Mouse (Mus musculus): ENCODE data around the gene Lep. TPM values are rescaled to one million over a fixed set of nuclear protein-coding genes. Genes with fewer than 3 reads are reported as not detected.

The Lep gene
- polyA plus RNA-seq, 1 experiment from 2014 or later: not detected

- Histone ChIP-seq H3K27me3 (ENCODE audit: control insufficient read depth, insufficient read depth, low read length) (no peaks in the 10 kb centered on the region; the same call in 1 of the 2 replicates), H3K9me3 (ENCODE audit: control insufficient read depth, low read depth, low read length) (peaks cover 5% of the 10 kb centered on the region; the same call in 1 of the 2 replicates), H3K9ac (replicated peaks; ENCODE audit: low read depth, low read length) (no peak overlapping the region), H3K36me3 (ENCODE audit: control insufficient read depth, insufficient read depth, low read length) (no peaks in the 10 kb centered on the region), H3K27ac (ENCODE audit: low read length) (no peak overlapping the region), H3K4me3 (ENCODE audit: low read depth, low read length) (no peak overlapping the region), H3K4me1 (ENCODE audit: control insufficient read depth, insufficient read depth, low read length) (no peaks in the 10 kb centered on the region), H3K4me2 (replicated peaks; ENCODE audit: low read depth, low read length) (no peak overlapping the region)
- WGBS: 79% methylated on average over 12 of the region's 12 CpGs
- no peak for ATAC-seq (ENCODE audit: insufficient number of reproducible peaks, insufficient read depth, low FRiP score, low read depth)
Observed at GRCm38 (mm10) chr6:29032411-29032810, 27.6 kb upstream of the Lep start.

DNA sequence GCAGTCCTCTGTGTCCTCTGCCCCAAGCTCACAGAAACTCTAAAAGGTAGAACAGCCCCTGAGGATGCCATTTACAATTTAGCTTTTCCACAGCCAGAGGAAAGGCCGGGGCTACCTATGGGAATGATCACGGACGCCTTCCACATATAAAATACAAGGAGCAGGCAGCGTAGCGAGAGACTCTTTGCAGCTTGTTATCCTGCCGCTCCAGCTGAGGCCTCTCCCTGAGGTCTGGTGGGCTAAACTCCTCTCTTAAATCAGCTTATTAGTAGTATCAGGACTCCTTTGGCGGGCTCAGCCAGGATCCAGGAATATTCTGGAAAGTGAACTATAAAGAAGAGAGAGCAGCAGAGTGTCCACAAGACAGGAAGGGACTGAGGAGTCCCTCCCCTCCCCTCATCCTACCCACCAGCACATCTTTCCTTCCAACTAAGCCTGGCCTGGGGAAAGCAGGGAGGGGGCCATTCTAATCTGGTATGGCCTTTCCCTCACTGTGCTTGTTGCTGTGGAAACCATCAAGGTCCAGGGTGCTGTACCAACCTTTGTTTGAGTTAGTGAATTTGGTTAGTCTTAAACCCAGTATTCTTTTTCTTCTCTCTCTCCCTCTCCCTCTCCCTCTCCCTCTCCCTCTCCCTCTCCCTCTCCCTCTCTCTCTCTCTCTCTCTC lies 25.9 kb upstream of the Lep start:
- Histone ChIP-seq H3K9me3 (ENCODE audit: control insufficient read depth, low read depth, low read length) (peaks cover 5% of the 10 kb centered on the region; the same call in 1 of the 2 replicates), H3K4me3 (ENCODE audit: low read depth, low read length) (no peak overlapping the region), H3K4me1 (ENCODE audit: control insufficient read depth, insufficient read depth, low read length) (no peaks in the 10 kb centered on the region), H3K9ac (replicated peaks; ENCODE audit: low read depth, low read length) (no peak overlapping the region), H3K27ac (ENCODE audit: low read length) (no peak overlapping the region), H3K36me3 (ENCODE audit: control insufficient read depth, insufficient read depth, low read length) (no peaks in the 10 kb centered on the region), H3K4me2 (replicated peaks; ENCODE audit: low read depth, low read length) (no peak overlapping the region), H3K27me3 (ENCODE audit: control insufficient read depth, insufficient read depth, low read length) (no peaks in the 10 kb centered on the region)
- no peak for ATAC-seq (ENCODE audit: insufficient number of reproducible peaks, insufficient read depth, low FRiP score, low read depth)
- WGBS: 84% methylated on average over 7 of the region's 7 CpGs

- Histone ChIP-seq H3K27ac (ENCODE audit: low read length) (no peak overlapping the region), H3K27me3 (ENCODE audit: control insufficient read depth, insufficient read depth, low read length) (no peaks in the 10 kb centered on the region), H3K4me1 (ENCODE audit: control insufficient read depth, insufficient read depth, low read length) (no peaks in the 10 kb centered on the region), H3K4me3 (ENCODE audit: low read depth, low read length) (no peak overlapping the region), H3K36me3 (ENCODE audit: control insufficient read depth, insufficient read depth, low read length) (no peaks in the 10 kb centered on the region), H3K9ac (replicated peaks; ENCODE audit: low read depth, low read length) (no peak overlapping the region), H3K4me2 (replicated peaks; ENCODE audit: low read depth, low read length) (no peak overlapping the region), H3K9me3 (ENCODE audit: control insufficient read depth, low read depth, low read length) (no peaks in the 10 kb centered on the region)
- WGBS: 52% methylated on average over 4 of the region's 4 CpGs
- ATAC-seq (ENCODE audit: insufficient number of reproducible peaks, insufficient read depth, low FRiP score, low read depth): no peak
Observed at GRCm38 (mm10) chr6:29036698-29037097, 23.3 kb upstream of the Lep start.

DNA sequence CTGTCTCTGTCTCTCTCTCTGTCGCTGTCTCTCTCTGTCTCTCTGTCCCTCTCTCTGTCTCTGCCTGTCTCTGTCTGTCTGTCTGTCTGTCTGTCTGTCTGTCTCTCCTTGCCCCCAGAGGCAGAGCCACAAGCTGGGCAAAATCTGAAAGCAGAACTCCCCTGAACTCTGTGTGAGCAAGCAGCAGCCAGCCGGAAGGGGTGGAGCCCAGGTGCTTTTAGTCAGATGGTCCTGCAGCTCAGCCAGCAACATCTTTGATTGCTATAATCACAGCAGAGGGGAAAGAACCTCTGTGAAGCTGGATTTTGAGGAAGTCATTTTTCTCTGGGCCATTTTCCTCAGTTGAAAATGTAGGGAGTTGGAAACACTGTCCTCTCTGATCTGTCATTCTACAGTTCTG lies 19.8 kb upstream of the Lep start:
- no peak for ATAC-seq (ENCODE audit: insufficient number of reproducible peaks, insufficient read depth, low FRiP score, low read depth)
- WGBS: 81% methylated on average over 2 of the region's 2 CpGs
- Histone ChIP-seq H3K4me2 (replicated peaks; ENCODE audit: low read depth, low read length) (no peak overlapping the region), H3K9ac (replicated peaks; ENCODE audit: low read depth, low read length) (no peak overlapping the region), H3K27me3 (ENCODE audit: control insufficient read depth, insufficient read depth, low read length) (no peaks in the 10 kb centered on the region), H3K4me3 (ENCODE audit: low read depth, low read length) (no peak overlapping the region), H3K4me1 (ENCODE audit: control insufficient read depth, insufficient read depth, low read length) (no peaks in the 10 kb centered on the region), H3K27ac (ENCODE audit: low read length) (no peak overlapping the region), H3K36me3 (ENCODE audit: control insufficient read depth, insufficient read depth, low read length) (no peaks in the 10 kb centered on the region), H3K9me3 (ENCODE audit: control insufficient read depth, low read depth, low read length) (no peaks in the 10 kb centered on the region)

- no peaks in the 10 kb centered on the region for H3K4me1 ChIP-seq (ENCODE audit: control insufficient read depth, insufficient read depth, low read length)
- no peak overlapping the region for H3K4me2 ChIP-seq (replicated peaks; ENCODE audit: low read depth, low read length)
- H3K36me3 ChIP-seq (ENCODE audit: control insufficient read depth, insufficient read depth, low read length): no peaks in the 10 kb centered on the region
- ATAC-seq (ENCODE audit: insufficient number of reproducible peaks, insufficient read depth, low FRiP score, low read depth): no peak
- H3K27ac ChIP-seq (ENCODE audit: low read length): no peak overlapping the region
- no peaks in the 10 kb centered on the region for H3K9me3 ChIP-seq (ENCODE audit: control insufficient read depth, low read depth, low read length)
- H3K9ac ChIP-seq (replicated peaks; ENCODE audit: low read depth, low read length): no peak overlapping the region
- H3K4me3 ChIP-seq (ENCODE audit: low read depth, low read length): no peak overlapping the region
- no peaks in the 10 kb centered on the region for H3K27me3 ChIP-seq (ENCODE audit: control insufficient read depth, insufficient read depth, low read length)
Observed at GRCm38 (mm10) chr6:29044029-29044428, 16.0 kb upstream of the Lep start.

- H3K9ac ChIP-seq (replicated peaks; ENCODE audit: low read depth, low read length): no peak overlapping the region
- ATAC-seq (ENCODE audit: insufficient number of reproducible peaks, insufficient read depth, low FRiP score, low read depth): no peak
- no peaks in the 10 kb centered on the region for H3K4me1 ChIP-seq (ENCODE audit: control insufficient read depth, insufficient read depth, low read length)
- H3K4me2 ChIP-seq (replicated peaks; ENCODE audit: low read depth, low read length): no peak overlapping the region
- no peak overlapping the region for H3K27ac ChIP-seq (ENCODE audit: low read length)
- no peaks in the 10 kb centered on the region for H3K27me3 ChIP-seq (ENCODE audit: control insufficient read depth, insufficient read depth, low read length)
- no peaks in the 10 kb centered on the region for H3K36me3 ChIP-seq (ENCODE audit: control insufficient read depth, insufficient read depth, low read length)
- no peaks in the 10 kb centered on the region for H3K9me3 ChIP-seq (ENCODE audit: control insufficient read depth, low read depth, low read length)
- no peak overlapping the region for H3K4me3 ChIP-seq (ENCODE audit: low read depth, low read length)
- WGBS: 54% methylated on average over 5 of the region's 5 CpGs
Observed at GRCm38 (mm10) chr6:29049926-29050325, 10.1 kb upstream of the Lep start.

DNA sequence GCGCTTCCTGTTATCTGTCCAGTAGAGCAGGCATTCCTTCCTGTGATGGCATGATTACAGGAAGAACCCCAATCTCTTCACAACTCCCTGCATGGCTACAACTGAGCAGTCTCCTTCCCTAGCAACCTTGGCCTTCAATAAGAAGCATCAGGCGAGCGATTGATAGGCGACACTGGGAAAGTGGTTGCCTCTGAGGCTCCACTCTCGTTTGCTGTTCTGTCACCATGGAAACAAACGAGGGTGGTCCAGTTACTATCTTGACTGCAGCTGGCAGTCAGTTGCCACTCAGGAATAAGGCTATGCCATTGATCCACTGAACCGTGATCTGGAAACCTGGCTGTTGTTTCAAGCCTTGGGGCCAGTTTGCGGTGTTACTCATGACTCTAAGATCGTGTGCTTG lies 7.8 kb upstream of the Lep start:
- Histone ChIP-seq H3K4me3 (ENCODE audit: low read depth, low read length) (no peak overlapping the region), H3K27me3 (ENCODE audit: control insufficient read depth, insufficient read depth, low read length) (no peaks in the 10 kb centered on the region), H3K27ac (ENCODE audit: low read length) (no peak overlapping the region), H3K4me2 (replicated peaks; ENCODE audit: low read depth, low read length) (no peak overlapping the region), H3K9ac (replicated peaks; ENCODE audit: low read depth, low read length) (no peak overlapping the region), H3K4me1 (ENCODE audit: control insufficient read depth, insufficient read depth, low read length) (no peaks in the 10 kb centered on the region), H3K9me3 (ENCODE audit: control insufficient read depth, low read depth, low read length) (no peaks in the 10 kb centered on the region), H3K36me3 (ENCODE audit: control insufficient read depth, insufficient read depth, low read length) (no peaks in the 10 kb centered on the region)
- no peak for ATAC-seq (ENCODE audit: insufficient number of reproducible peaks, insufficient read depth, low FRiP score, low read depth)
- 58% methylated on average over 9 of the region's 9 CpGs for WGBS

GRCm38 (mm10) chr6:29053181-29053580 lies 6.8 kb upstream of the Lep start:
- no peak for ATAC-seq (ENCODE audit: insufficient number of reproducible peaks, insufficient read depth, low FRiP score, low read depth)
- H3K27ac ChIP-seq (ENCODE audit: low read length): no peak overlapping the region

GRCm38 (mm10) chr6:29056377-29056776 lies 3.6 kb upstream of the Lep start:
- Histone ChIP-seq H3K4me1 (ENCODE audit: control insufficient read depth, insufficient read depth, low read length) (no peaks in the 10 kb centered on the region), H3K27ac (ENCODE audit: low read length) (no peak overlapping the region), H3K36me3 (ENCODE audit: control insufficient read depth, insufficient read depth, low read length) (no peaks in the 10 kb centered on the region), H3K27me3 (ENCODE audit: control insufficient read depth, insufficient read depth, low read length) (no peaks in the 10 kb centered on the region), H3K4me2 (replicated peaks; ENCODE audit: low read depth, low read length) (no peak overlapping the region), H3K9me3 (ENCODE audit: control insufficient read depth, low read depth, low read length) (no peaks in the 10 kb centered on the region), H3K9ac (replicated peaks; ENCODE audit: low read depth, low read length) (no peak overlapping the region), H3K4me3 (ENCODE audit: low read depth, low read length) (no peak overlapping the region)
- no peak for ATAC-seq (ENCODE audit: insufficient number of reproducible peaks, insufficient read depth, low FRiP score, low read depth)
- WGBS: 88% methylated on average over 7 of the region's 7 CpGs

More at GRCm38 (mm10) chr6:29053181-29053580, 6.8 kb upstream of the Lep start:
- Histone ChIP-seq H3K4me1 (ENCODE audit: control insufficient read depth, insufficient read depth, low read length) (no peaks in the 10 kb centered on the region), H3K36me3 (ENCODE audit: control insufficient read depth, insufficient read depth, low read length) (no peaks in the 10 kb centered on the region), H3K27me3 (ENCODE audit: control insufficient read depth, insufficient read depth, low read length) (no peaks in the 10 kb centered on the region), H3K9ac (replicated peaks; ENCODE audit: low read depth, low read length) (no peak overlapping the region), H3K9me3 (ENCODE audit: control insufficient read depth, low read depth, low read length) (no peaks in the 10 kb centered on the region), H3K4me3 (ENCODE audit: low read depth, low read length) (no peak overlapping the region), H3K4me2 (replicated peaks; ENCODE audit: low read depth, low read length) (no peak overlapping the region)
- 73% methylated on average over 7 of the region's 7 CpGs for WGBS
